Mouse (Mus musculus) embryonic stem cell, embryonic (primary cell): Measurements from ENCODE around the gene Svbp.

Source experiments
- CTCF ChIA-PET, 4 experiments: fragments of 300-600 bp in 2 of 4; fragments of 350-600 bp in 2 of 4; sonication (Branson Sonifier 250); formaldehyde crosslinking; loops; one replicate each; lab custom pipeline; 2022; ENCODE audit warnings: inconsistent platforms in 2 of 4; lab: Charles Lee
- POLR2A ChIA-PET, 4 experiments: fragments of 300-600 bp in 2 of 4; fragments of 350-600 bp in 2 of 4; sonication (Branson Sonifier 250); formaldehyde crosslinking; loops; one replicate each; lab custom pipeline; 2022; ENCODE audit warnings: antibody characterized with exemption in 4 of 4, inconsistent platforms in 1 of 4; lab: Charles Lee

The Svbp gene

DNA sequence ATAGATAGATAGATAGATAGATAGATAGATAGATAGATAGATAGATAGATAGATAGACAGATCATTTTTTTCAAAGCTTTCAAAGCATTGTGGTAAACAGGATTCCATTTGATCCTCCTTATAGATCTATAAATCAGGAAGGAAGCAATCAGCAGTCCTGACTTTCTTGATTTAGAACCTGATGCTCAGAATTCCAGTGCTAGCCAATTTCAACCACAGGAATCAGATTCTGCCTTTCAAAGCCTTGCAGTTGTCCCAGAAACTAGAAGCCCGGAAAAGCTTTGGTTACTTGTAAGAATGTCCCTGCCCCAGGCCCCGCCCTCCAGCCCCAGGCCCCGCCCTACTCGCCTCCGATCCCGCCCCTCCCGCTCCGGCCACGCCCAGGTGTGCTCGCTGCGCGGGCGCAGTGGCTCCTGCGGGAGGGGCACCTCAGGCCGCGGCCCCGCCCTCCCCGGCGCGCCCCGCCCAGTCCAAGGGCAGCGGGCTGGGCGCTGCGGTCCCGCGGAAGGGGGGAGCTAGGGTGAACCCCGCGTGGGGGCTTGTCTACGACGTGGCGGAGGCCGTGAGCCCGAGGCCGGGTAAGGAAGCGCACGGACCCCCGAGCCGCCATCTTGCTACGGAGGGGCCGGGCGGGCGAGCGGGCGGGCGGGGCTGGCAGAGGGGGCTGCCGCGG is at the start of gene Svbp:
Gene Svbp, plus strand, starts transcription at position 398 of the 673 bp plus-strand sequence.
- CTCF ChIA-PET, result interaction anchor here (0.6 to 2.5 kb wide), 18 partner anchors 9 to 476 kb away, joined by 3 to 18 read pairs (median 4); no protein-coding TSS in a partner anchor
- POLR2A ChIA-PET, result interaction anchor here (0.6 to 2.0 kb wide), 35 partner anchors 9 to 1467 kb away, joined by 3 to 14 read pairs (median 4); partner anchors contain the start of genes Slc2a1 (in 2 of the 4), Tmem269 (in 2 of the 4), AU022252 (in 1 of the 4) and Frg2f1 (in 1 of the 4)

DNA sequence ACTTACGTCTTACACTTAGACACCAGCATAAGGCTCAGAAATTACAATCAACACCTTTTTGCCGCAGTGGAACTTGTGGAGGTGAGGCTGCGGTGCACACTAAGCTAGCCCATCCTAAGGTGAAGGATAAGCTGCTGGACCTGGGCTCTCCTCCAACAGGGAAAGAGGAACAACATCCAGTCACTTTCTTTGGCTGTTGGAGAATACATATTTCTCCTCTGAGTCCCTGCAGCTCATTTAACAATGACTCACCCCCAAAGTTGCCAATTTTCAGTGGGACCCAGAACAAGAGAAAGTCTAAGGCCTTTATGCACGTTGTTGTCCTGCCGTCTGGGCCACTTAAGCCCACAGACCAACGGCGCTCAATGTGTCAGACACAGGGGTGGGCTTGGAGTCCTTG is 48.3 kb upstream of the Svbp start:
- ChIA-PET POLR2A (interaction anchor here in 2 of 4 experiments (0.6 to 1.8 kb wide), 12 partner anchors 8 to 125 kb away, joined by 3 to 11 read pairs (median 3); partner anchors contain the start of gene Slc2a1 (in 2 of the 2)), CTCF (interaction anchor here in 1 of 4 experiments (3.7 kb wide), 1 partner anchor 10 kb away, joined by 10 read pairs; no protein-coding TSS in a partner anchor)

DNA sequence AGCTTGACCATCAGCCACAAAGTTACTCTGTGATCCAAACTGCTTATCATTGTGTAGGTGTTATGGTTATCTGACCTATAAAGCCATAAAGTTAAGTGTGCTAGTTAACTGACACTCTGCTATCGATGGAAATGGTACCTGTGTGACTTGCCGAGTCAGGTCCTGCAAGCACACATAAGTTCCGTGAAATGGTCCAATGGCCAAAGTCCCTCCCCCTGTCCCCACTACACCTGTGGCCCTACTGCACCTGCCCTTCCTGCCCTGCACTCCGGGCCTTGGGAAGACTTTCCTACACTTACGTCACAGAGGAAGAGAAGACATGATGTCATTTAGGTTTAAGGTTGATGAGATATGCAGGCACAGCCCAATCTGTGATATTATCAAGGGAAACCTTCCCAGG is 47.8 kb upstream of the Svbp start:
- ChIA-PET POLR2A (interaction anchor here in 2 of 4 experiments (0.6 to 1.6 kb wide), 9 partner anchors 8 to 76 kb away, joined by 3 to 5 read pairs (median 3); partner anchors contain the start of gene Slc2a1 (in 2 of the 2)), CTCF (interaction anchor here in 1 of 4 experiments (3.7 kb wide), 1 partner anchor 10 kb away, joined by 10 read pairs; no protein-coding TSS in a partner anchor)

DNA sequence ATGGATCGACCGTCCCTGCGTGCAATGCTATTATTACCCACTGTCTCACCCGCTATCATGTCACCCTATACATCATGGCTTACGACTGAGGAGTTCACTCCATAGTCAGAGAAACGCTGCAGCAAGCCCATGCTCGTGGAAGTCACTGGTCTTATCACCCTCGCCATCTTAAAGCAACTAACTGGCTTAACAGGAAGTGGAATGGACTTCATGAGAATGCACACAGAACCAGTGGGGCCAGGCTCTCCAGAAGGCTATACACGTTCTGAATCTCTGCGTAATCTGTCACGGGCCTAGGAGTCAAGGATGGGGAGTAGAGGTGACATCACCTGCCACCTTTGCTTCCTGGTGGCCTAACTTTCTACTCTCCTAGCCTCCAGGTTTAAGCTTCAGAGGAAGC is 46.4 kb upstream of the Svbp start:
- ChIA-PET POLR2A (interaction anchor here in 1 of 4 experiments (0.6 to 1.3 kb wide), 5 partner anchors 14 to 527 kb away, joined by 3 to 4 read pairs (median 3); no protein-coding TSS in a partner anchor), CTCF (interaction anchor here in 2 of 4 experiments (0.6 to 3.7 kb wide), 3 partner anchors 8 to 409 kb away, joined by 4 to 10 read pairs (median 4); no protein-coding TSS in a partner anchor)

DNA sequence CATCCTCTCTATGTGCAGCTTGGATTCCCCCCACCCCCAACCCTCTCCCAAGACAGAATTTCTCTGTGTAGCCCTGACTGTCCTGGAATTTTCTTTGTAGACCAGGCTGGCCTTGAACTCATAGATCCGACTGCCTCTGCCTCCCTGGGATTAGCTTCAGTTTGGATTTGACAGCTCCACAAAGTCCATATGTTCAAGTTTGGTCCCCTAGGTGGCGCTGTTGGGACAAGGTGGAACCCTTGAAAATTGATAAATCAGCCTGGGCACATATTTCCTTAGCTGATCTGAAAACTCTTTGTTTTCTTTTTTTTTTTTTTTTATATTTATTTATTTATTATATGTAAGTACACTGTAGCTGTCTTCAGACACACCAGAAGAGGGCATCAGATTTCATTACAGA is 37.9 kb upstream of the Svbp start:
- ChIA-PET CTCF (interaction anchor here (0.6 to 2.6 kb wide), 86 partner anchors 8 to 1460 kb away, joined by 3 to 37 read pairs (median 4); partner anchors contain the start of genes AU022252 (in 2 of the 4), P3h1 (in 2 of the 4), Slc2a1 (in 2 of the 4) and Zfp691 (in 2 of the 4)), POLR2A (interaction anchor here in 3 of 4 experiments (0.7 to 2.8 kb wide), 14 partner anchors 10 to 977 kb away, joined by 3 to 12 read pairs (median 3); partner anchors contain the start of genes AU022252 (in 3 of the 3), P3h1 (in 3 of the 3) and Slc2a1 (in 2 of the 3))

DNA sequence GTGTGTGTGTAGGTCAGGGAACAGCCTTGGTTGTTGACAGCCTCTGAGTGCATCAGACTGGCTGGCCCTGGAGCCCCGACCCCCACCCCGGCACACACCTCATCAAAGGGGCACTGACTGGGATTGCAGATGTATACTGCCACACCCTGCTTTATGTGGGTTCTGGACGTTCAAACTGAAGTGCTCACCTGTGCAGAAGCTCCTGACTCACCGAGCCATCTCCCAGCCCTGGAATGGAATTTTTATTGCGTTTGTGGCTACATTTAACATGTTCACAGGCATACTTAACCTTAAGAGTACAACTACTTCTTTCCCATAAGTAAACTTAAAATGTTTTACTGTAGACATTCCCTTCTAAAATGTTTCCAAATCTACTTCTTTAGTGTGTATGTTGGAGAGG is 37.2 kb upstream of the Svbp start:
- CTCF ChIA-PET, result interaction anchor here (0.6 to 2.6 kb wide), 35 partner anchors 8 to 1460 kb away, joined by 3 to 37 read pairs (median 6); partner anchors contain the start of genes AU022252 (in 2 of the 4), P3h1 (in 2 of the 4), Slc2a1 (in 1 of the 4) and Svbp (in 1 of the 4)
- POLR2A ChIA-PET, result interaction anchor here in 3 of 4 experiments (0.7 to 2.8 kb wide), 7 partner anchors 15 to 978 kb away, joined by 3 to 12 read pairs (median 3); partner anchors contain the start of genes AU022252 (in 2 of the 3) and P3h1 (in 2 of the 3)

DNA sequence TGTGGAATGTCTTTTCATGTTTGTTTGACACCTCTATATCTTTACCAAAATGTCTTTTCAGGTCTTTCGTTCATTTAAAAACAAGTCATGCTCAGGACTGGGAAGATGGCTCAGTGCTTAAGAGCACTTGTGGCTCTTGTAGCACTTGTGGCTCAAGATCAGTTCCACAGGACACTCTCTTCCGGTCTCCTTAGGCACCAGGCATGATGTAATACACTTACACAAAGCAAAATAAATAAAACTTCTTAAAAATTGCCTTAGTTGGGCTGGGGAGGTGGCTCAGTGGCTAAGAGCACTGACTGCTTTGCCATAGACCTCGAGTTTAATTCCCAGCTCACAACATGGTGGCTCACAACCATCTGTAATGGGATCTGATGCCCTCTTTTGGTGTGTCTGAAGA is 33.7 kb upstream of the Svbp start:
- POLR2A ChIA-PET, result interaction anchor here in 1 of 4 experiments (0.9 to 1.9 kb wide), 3 partner anchors 34 to 150 kb away, joined by 3 to 4 read pairs (median 3); no protein-coding TSS in a partner anchor

DNA sequence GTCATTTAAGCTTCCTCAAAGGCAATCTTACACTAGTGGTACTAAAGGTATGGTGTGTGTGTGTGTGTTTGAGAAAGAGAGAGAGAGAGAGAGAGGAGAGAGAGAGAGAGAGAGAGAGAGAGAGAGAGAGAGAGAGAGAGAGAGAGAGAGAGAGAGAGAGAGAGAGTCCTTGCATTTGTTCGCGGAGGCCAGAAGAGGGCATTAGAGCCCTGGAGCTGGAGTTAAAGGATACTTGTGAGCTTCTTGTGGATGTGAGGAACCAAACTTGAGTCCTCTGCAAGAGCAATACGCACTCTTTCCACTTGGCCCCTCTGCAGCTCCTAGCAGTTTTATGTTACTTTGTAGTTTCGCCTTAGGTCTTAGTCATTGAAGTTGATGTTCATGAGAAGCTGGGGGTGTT is 32.1 kb upstream of the Svbp start:
- ChIA-PET CTCF (interaction anchor here (0.5 to 1.7 kb wide), 39 partner anchors 9 to 1067 kb away, joined by 3 to 12 read pairs (median 4); partner anchors contain the start of genes AU022252 (in 1 of the 4) and Slc2a1 (in 1 of the 4)), POLR2A (interaction anchor here in 3 of 4 experiments (0.6 to 1.9 kb wide), 17 partner anchors 10 to 161 kb away, joined by 3 to 11 read pairs (median 4); partner anchors contain the start of gene Slc2a1 (in 2 of the 3))

More for the DNA sequence above, 33.7 kb upstream of the Svbp start:
- CTCF ChIA-PET, result interaction anchor here in 1 of 4 experiments (1.2 kb wide), 1 partner anchor 9 kb away, joined by 3 read pairs; no protein-coding TSS in a partner anchor

DNA sequence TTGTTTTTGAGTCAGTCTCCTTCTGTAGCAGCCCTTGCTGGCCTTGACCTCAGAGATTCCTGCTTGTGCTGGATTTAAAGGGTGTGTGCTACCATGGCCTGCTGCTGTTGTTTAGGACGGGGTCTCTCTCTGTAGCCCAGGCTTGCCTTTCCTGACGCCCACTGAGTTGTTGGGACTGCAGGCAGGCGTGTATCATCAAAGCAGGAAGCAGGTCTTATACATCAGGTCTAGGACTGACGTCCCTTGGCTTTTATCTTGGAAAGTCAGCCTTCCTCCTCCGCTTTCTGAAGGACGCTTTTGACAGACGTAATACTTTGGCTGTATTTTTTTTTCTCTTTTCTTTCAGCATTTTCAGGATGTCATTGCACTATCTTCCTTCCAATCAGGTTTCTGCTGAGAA is 29.2 kb upstream of the Svbp start:
- POLR2A ChIA-PET, result interaction anchor here in 3 of 4 experiments (0.7 to 1.6 kb wide), 6 partner anchors 24 to 1590 kb away, joined by 3 to 13 read pairs (median 4); partner anchors contain the start of gene Slc2a1 (in 1 of the 3)
- CTCF ChIA-PET, result interaction anchor here in 3 of 4 experiments (0.6 to 1.7 kb wide), 10 partner anchors 9 to 521 kb away, joined by 3 to 9 read pairs (median 4); partner anchors contain the start of genes AU022252 (in 1 of the 3), P3h1 (in 1 of the 3), Svbp (in 1 of the 3) and Tmem269 (in 1 of the 3)

DNA sequence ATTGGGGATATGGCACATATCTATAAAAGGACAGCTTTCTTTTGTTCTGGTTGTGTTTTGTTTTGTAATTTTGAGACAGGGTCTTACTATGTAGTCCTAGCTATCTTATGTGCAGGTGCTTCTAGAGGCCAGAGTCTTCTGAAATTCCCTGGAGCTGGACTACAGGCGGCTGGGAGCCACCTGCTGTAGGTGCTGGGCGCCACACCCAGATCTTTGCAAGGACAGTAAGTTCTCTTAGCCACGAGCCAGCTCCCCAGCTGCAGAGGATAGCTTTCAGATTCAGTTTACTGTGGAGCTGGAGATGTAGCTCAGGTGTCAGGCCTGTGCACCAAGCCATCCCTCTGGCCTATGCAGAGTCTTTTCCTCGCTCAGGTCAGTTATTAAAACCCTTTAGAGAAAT is 28.0 kb upstream of the Svbp start:
- CTCF ChIA-PET, result interaction anchor here (0.6 to 2.0 kb wide), 26 partner anchors 9 to 588 kb away, joined by 3 to 16 read pairs (median 4); partner anchors contain the start of gene Svbp (in 1 of the 4)

DNA sequence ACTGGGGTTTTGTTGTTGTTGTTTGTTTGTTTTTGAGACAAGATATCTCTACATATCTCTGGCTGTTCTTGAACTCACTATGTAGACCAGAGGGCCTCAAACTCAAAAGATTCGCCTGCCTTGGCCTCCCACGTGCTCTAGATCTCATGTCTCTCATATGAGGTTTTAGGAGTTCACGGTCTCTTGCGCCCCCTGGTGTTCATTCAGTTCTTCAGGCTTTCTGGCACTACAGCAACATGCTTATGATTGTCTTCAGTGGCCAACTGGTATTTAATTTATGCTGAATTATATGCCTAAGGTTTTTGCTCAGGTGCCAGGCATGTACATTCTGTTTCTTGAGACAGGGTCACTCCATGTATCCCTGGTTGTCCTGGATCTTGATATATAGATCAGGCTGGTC is 27.4 kb upstream of the Svbp start:
- CTCF ChIA-PET, result interaction anchor here in 3 of 4 experiments (1.0 to 2.0 kb wide), 20 partner anchors 10 to 589 kb away, joined by 3 to 16 read pairs (median 4); no protein-coding TSS in a partner anchor
- POLR2A ChIA-PET, result interaction anchor here in 3 of 4 experiments (0.6 to 1.6 kb wide), 9 partner anchors 25 to 168 kb away, joined by 3 to 13 read pairs (median 4); partner anchors contain the start of genes Slc2a1 (in 1 of the 3) and Tmem269 (in 1 of the 3)

More for the DNA sequence above, 28.0 kb upstream of the Svbp start:
- POLR2A ChIA-PET, result interaction anchor here in 3 of 4 experiments (0.6 to 1.6 kb wide), 13 partner anchors 24 to 544 kb away, joined by 3 to 13 read pairs (median 4); partner anchors contain the start of genes Slc2a1 (in 1 of the 3) and Tmem269 (in 1 of the 3)

DNA sequence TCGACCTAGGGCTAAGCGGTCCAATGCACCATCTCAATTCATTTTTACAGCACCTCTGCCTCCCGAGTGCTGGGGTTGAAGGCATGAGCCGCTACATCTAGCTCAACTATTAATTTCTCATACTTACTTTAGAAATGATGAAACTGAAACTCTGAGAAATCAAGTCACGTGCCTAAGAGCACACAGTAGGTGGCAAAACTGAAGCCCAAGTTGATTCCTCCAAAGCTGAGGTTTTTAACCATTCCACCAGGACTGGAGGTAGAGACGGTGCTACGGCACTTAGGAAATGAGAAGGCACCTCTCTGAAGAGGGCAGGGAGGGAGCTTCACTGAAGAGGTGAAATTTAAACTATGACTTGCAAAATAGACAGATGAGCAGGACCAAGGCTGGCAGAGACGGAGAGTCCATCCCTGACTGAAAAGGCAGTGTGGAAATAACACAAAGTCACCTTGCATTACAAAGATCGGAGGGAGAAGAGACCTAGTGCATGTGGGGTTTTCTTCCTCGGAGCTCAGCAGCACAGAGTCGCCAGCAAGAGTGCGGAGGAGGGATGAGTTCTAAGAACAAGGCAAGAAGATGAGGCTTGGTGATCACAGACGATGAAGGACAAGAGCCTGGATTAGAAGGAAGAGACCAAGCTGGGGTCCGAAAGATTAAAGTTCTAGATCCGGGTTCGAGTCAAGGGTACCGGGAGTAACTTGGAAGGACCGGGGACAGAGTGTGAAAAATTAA is 22.0 kb upstream of the Svbp start:
- ChIA-PET CTCF (interaction anchor here (0.6 to 2.8 kb wide), 14 partner anchors 10 to 594 kb away, joined by 3 to 14 read pairs (median 4); partner anchors contain the start of gene Slc2a1 (in 1 of the 4)), POLR2A (interaction anchor here (0.5 to 2.7 kb wide), 23 partner anchors 9 to 197 kb away, joined by 3 to 20 read pairs (median 5); partner anchors contain the start of genes AU022252 (in 2 of the 4), P3h1 (in 2 of the 4), Slc2a1 (in 2 of the 4) and Svbp (in 1 of the 4))

DNA sequence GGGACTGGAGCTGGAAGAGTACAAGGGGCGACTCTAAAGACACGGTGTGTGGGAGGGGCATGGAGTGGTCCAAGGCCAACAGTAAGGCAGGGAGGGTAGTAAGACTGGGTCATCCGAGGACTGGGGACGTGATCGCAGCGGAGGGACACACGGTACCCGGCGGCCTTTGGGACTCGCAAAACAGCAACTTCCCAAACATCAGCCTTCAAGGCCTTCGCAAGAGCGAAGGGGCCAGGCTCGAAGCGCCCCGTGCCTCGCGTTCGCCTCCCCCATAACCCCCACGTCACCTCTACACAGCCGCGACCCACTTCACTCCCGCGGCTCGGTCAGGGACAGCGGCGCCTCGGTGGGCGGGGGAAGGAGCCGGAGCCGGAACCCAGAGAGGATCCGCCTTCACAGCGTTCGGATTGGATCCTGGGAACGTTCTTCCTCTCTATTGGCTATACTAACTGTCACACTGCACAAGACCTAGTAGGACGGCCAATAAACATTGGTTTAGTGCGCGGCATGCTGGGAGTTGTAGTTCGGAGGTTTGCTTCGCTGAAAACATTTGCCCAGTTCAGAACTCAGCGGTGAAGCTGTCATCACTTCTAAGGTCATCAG is 21.2 kb upstream of the Svbp start, which contains the start of gene Zfp691:
Gene Zfp691, minus strand, starts transcription at position 345 of the 603 bp plus-strand sequence.
- POLR2A ChIA-PET, result interaction anchor here in 3 of 4 experiments (0.5 to 2.7 kb wide), 24 partner anchors 8 to 175 kb away, joined by 3 to 20 read pairs (median 5); partner anchors contain the start of genes Slc2a1 (in 3 of the 3), AU022252 (in 2 of the 3), P3h1 (in 2 of the 3) and Svbp (in 1 of the 3)
- CTCF ChIA-PET, result interaction anchor here (0.6 to 2.8 kb wide), 18 partner anchors 11 to 732 kb away, joined by 3 to 14 read pairs (median 4); partner anchors contain the start of gene Slc2a1 (in 1 of the 4)

DNA sequence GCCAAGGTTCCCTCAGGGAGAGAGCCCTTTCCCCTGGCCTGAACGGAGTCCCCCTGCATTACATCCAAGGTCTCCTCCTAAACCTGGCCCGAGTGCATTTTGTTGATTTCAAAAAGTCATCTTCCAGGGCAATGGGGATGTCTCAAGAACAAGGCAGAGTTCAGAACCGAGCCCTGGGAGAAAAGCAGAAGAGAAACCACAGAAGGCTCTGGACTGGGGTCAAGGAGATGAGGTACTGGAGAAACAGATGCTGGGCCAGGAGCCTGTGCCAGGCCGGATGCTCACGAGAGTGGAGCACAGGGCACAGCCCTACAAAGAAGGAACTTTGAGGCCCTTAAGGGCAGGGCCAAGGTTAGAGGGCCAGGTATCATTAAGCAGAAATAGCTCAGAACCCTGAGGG is 17.4 kb upstream of the Svbp start:
- ChIA-PET CTCF (interaction anchor here in 2 of 4 experiments (0.6 to 1.6 kb wide), 5 partner anchors 12 to 192 kb away, joined by 3 to 5 read pairs (median 3); no protein-coding TSS in a partner anchor), POLR2A (interaction anchor here in 3 of 4 experiments (0.6 to 1.3 kb wide), 6 partner anchors 18 to 98 kb away, joined by 3 to 4 read pairs (median 3); partner anchors contain the start of genes Slc2a1 (in 2 of the 3) and Svbp (in 1 of the 3))

DNA sequence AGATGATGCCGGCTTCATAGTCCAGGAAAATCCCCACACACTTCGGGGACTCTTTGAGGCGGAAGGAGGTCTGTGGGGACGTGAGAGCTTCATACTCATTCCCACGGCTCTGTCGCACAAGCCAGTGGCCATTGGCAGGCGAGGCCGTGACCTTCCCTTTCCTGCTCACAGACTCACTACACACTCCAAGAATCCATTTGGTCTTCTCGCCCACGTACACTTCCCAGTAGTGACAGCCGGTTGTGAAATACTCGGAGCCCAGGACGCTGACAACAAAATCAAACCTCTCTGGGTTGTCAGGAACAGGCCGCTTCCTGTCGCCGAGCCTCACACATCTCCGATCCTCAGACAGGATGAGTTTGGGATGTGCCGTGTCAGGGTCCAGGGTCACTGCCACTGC is 16.8 kb upstream of the Svbp start:
- CTCF ChIA-PET, result interaction anchor here in 2 of 4 experiments (0.8 to 2.0 kb wide), 4 partner anchors 8 to 191 kb away, joined by 3 to 6 read pairs (median 4); no protein-coding TSS in a partner anchor
- POLR2A ChIA-PET, result interaction anchor here in 3 of 4 experiments (0.6 to 1.3 kb wide), 5 partner anchors 17 to 70 kb away, joined by 3 to 4 read pairs (median 3); partner anchors contain the start of genes Slc2a1 (in 2 of the 3) and Svbp (in 1 of the 3)
